Mouse (Mus musculus): ENCODE data around the gene Mef2a.

Gene Mef2a

GRCm38 (mm10) chr7:67243121-67243893 lies 129.4 kb downstream of the Mef2a start:
- peak in 1 of 2 experiments; percentile 43 for DNase-seq

- no peak for DNase-seq
Measured at GRCm38 (mm10) chr7:67241969-67242368, 130.7 kb downstream of the Mef2a start.

- no peak for DNase-seq
Measured at GRCm38 (mm10) chr7:67237752-67238151, 134.9 kb downstream of the Mef2a start.

- DNase-seq: no peak
Measured at GRCm38 (mm10) chr7:67236351-67236750, 136.3 kb downstream of the Mef2a start.

- peak; percentile 45 to 47 for DNase-seq
Measured at GRCm38 (mm10) chr7:67234797-67235196, 137.9 kb downstream of the Mef2a start.

- no peak for DNase-seq
Measured at GRCm38 (mm10) chr7:67232504-67232903, 140.2 kb downstream of the Mef2a start.

- DNase-seq: no peak
Measured at GRCm38 (mm10) chr7:67230640-67231140, 142.0 kb downstream of the Mef2a start.

- DNase-seq: no peak
Measured at GRCm38 (mm10) chr7:67230221-67230620, 142.4 kb downstream of the Mef2a start.

GRCm38 (mm10) chr7:67229701-67230100 lies 143.0 kb downstream of the Mef2a start:
- DNase-seq: no peak

GRCm38 (mm10) chr7:67228891-67229602 lies 143.6 kb downstream of the Mef2a start:
- DNase-seq: peak; percentile 36 to 48

- peak; percentile 85 to 89 for DNase-seq
Measured at GRCm38 (mm10) chr7:67228390-67228789, 144.3 kb downstream of the Mef2a start.

- DNase-seq: no peak
Measured at GRCm38 (mm10) chr7:67227538-67227937, 145.1 kb downstream of the Mef2a start.

GRCm38 (mm10) chr7:67225943-67226625 lies 146.6 kb downstream of the Mef2a start:
- no peak for DNase-seq

- DNase-seq: peak; percentile 97 to 99
Measured at GRCm38 (mm10) chr7:67222220-67222862, 150.3 kb downstream of the Mef2a start, which contains the start of gene Lysmd4. TSS of gene Lysmd4 (plus strand) at chr7:67222544.

- DNase-seq: peak; percentile 59 to 62
Measured at GRCm38 (mm10) chr7:67217025-67217424, 155.6 kb downstream of the Mef2a start.

GRCm38 (mm10) chr7:67216351-67216750 lies 156.3 kb downstream of the Mef2a start:
- DNase-seq: no peak

- DNase-seq: no peak
Measured at GRCm38 (mm10) chr7:67213589-67213988, 159.1 kb downstream of the Mef2a start.

GRCm38 (mm10) chr7:67211971-67212370 lies 160.7 kb downstream of the Mef2a start:
- DNase-seq: no peak

- DNase-seq: no peak
Measured at GRCm38 (mm10) chr7:67211341-67211740, 161.3 kb downstream of the Mef2a start.

- DNase-seq: no peak
Measured at GRCm38 (mm10) chr7:67210004-67210833, 162.4 kb downstream of the Mef2a start.

GRCm38 (mm10) chr7:67208317-67208716 lies 164.3 kb downstream of the Mef2a start:
- DNase-seq: no peak

GRCm38 (mm10) chr7:67207701-67208100 lies 165.0 kb downstream of the Mef2a start:
- no peak for DNase-seq
